Mouse (Mus musculus) mature B cell (primary cell): ENCODE measurements around the gene Tmem255a.

Experiments
- in situ Hi-C: fragments of 300-500 bp; cut with MboI; formaldehyde crosslinking; loops from 2 replicates; pipeline ENCODE4 v1.14.3; 2019

Gene Tmem255a

GRCm38 (mm10) chrX:38251851-38252571 lies at the start of gene Tmem255a:
TSS of gene Tmem255a (minus strand) at chrX:38252439.
- in situ Hi-C loops: no loop called here

GRCm38 (mm10) chrX:38259610-38260009 lies 7.4 kb upstream of the Tmem255a start:
- in situ Hi-C loops: no loop called here

GRCm38 (mm10) chrX:38250352-38250950 lies 1.8 kb downstream of the Tmem255a start:
- in situ Hi-C loops: no loop called here

- in situ Hi-C loops: loop anchor here (25.0 kb wide), 1 partner anchor 213 kb away; the partner anchor contains the start of gene Lamp2
Observed at GRCm38 (mm10) chrX:38249640-38250351, 2.4 kb downstream of the Tmem255a start.

- in situ Hi-C loops: loop anchor here (25.0 kb wide), 1 partner anchor 215 kb away; the partner anchor contains the start of gene Lamp2
Observed at GRCm38 (mm10) chrX:38247601-38248000, 4.6 kb downstream of the Tmem255a start.

GRCm38 (mm10) chrX:38247108-38247507 lies 5.1 kb downstream of the Tmem255a start:
- in situ Hi-C loops: loop anchor here (25.0 kb wide), 1 partner anchor 215 kb away; the partner anchor contains the start of gene Lamp2

- in situ Hi-C loops: loop anchor here (25.0 kb wide), 1 partner anchor 225 kb away; the partner anchor contains the start of gene Lamp2
Observed at GRCm38 (mm10) chrX:38237731-38238130, 14.5 kb downstream of the Tmem255a start.

GRCm38 (mm10) chrX:38229888-38230287 lies 22.4 kb downstream of the Tmem255a start:
- in situ Hi-C loops: loop anchor here (25.0 kb wide), 1 partner anchor 232 kb away; the partner anchor contains the start of gene Lamp2

GRCm38 (mm10) chrX:38222757-38223156 lies 29.5 kb downstream of the Tmem255a start:
- in situ Hi-C loops: no loop called here

- in situ Hi-C loops: no loop called here
Observed at GRCm38 (mm10) chrX:38217676-38217991, 34.6 kb downstream of the Tmem255a start.

- in situ Hi-C loops: no loop called here
Observed at GRCm38 (mm10) chrX:38216986-38217675, 35.1 kb downstream of the Tmem255a start.

- in situ Hi-C loops: no loop called here
Observed at GRCm38 (mm10) chrX:38207392-38207791, 44.8 kb downstream of the Tmem255a start.

- in situ Hi-C loops: no loop called here
Observed at GRCm38 (mm10) chrX:38201816-38202215, 50.4 kb downstream of the Tmem255a start.

GRCm38 (mm10) chrX:38190458-38190764 lies 61.8 kb downstream of the Tmem255a start:
- in situ Hi-C loops: loop anchor here (25.0 kb wide), 2 partner anchors 247 to 447 kb away; partner anchors contain the start of gene C1galt1c1

- in situ Hi-C loops: loop anchor here (25.0 kb wide), 2 partner anchors 247 to 447 kb away; partner anchors contain the start of gene C1galt1c1
Observed at GRCm38 (mm10) chrX:38189552-38190457, 62.4 kb downstream of the Tmem255a start, which contains the start of gene Zbtb33. TSS of gene Zbtb33 (plus strand) at chrX:38189793.

- in situ Hi-C loops: loop anchor here (25.0 kb wide), 2 partner anchors 252 to 452 kb away; partner anchors contain the start of gene C1galt1c1
Observed at GRCm38 (mm10) chrX:38185520-38185919, 66.7 kb downstream of the Tmem255a start.

- in situ Hi-C loops: loop anchor here (25.0 kb wide), 2 partner anchors 256 to 456 kb away; partner anchors contain the start of gene C1galt1c1
Observed at GRCm38 (mm10) chrX:38181608-38182258, 70.5 kb downstream of the Tmem255a start.

GRCm38 (mm10) chrX:38180656-38181607 lies 71.3 kb downstream of the Tmem255a start:
- in situ Hi-C loops: loop anchor here (25.0 kb wide), 2 partner anchors 256 to 456 kb away; partner anchors contain the start of gene C1galt1c1

- in situ Hi-C loops: loop anchor here (25.0 kb wide), 2 partner anchors 257 to 457 kb away; partner anchors contain the start of gene C1galt1c1
Observed at GRCm38 (mm10) chrX:38179891-38180310, 72.3 kb downstream of the Tmem255a start.
